Mouse (Mus musculus): ENCODE results near the gene Pagr1a. TPM values are rescaled to one million over a fixed set of nuclear protein-coding genes. Genes with fewer than 3 reads are reported as not detected.
A peak's percentile ranks its signal among the peaks of the same experiment; 100 is the strongest.

Pagr1a gene
- polyA plus RNA-seq, 1 experiment: 5.9 TPM

DNA sequence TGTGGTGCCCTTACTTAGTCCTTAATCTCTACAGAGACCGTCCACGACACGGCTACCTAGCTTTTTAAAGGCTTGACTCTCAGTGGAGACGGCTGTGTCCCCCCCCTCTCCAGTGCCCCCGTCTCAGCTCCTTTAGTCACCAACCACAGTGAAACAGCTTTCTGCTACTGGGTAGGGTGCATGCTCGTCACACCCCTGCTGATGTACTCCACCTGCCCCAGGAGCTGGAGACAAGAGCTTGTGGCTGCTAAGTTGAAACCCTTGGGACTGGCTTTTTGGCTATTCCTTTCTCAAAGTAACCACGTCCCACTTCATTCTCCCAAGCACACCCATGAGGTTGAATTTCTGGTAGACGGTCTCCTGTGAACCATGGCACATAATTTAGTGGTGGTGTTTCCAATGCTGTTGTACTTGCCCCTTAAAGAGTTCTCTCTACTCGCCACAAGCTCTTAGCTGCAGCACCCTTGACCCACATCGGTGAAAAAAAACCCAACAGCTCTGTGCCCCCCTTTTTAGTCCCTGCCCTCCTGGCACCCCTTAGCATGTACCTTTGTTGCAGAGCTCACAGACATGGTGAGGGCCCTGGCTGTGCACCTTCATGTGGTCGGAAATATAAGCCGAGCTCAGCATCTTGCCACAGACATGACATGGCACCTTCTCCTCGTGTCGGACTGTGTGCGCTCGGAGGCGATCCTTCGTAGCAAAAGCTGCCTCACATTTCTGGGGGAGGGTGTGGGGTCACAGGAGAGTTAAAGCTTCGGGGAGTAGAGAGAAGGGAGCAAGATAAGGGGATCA is 6.9 kb upstream of the Pagr1a start:
- no peak overlapping the region for H3K27ac ChIP-seq (replicated peaks; ENCODE audit: low read depth, low read length)
- H3K4me3 ChIP-seq (ENCODE audit: insufficient read depth, low read depth, low read length): no peak overlapping the region
- H3K4me1 ChIP-seq (ENCODE audit: control insufficient read depth, insufficient read depth, insufficient read length, low read length): peaks cover 5% of the 10 kb centered on the region

DNA sequence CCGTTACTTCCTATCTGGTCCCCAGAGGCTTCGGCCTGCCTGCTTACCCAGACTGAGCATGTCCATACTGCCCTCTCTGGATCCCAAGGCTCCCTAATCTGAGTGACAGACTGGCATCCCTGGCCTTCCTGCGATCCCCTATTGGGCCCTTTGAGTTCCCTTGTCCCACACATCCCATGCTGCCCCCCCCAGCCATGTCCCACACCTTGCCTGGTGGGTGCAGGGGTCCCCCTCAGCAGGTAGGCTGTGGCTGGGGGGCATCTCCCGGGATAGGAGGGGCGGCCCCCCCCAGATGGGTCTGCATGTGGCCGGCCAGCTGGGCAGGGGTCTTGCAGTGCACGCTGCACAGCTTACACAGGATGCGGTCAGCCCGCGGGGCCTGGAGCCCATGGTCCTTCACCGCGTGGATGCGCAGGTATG is 6.1 kb upstream of the Pagr1a start:
- no peak overlapping the region; the same call in 1 of the 2 replicates for H3K4me3 ChIP-seq (ENCODE audit: insufficient read depth, low read depth, low read length)

DNA sequence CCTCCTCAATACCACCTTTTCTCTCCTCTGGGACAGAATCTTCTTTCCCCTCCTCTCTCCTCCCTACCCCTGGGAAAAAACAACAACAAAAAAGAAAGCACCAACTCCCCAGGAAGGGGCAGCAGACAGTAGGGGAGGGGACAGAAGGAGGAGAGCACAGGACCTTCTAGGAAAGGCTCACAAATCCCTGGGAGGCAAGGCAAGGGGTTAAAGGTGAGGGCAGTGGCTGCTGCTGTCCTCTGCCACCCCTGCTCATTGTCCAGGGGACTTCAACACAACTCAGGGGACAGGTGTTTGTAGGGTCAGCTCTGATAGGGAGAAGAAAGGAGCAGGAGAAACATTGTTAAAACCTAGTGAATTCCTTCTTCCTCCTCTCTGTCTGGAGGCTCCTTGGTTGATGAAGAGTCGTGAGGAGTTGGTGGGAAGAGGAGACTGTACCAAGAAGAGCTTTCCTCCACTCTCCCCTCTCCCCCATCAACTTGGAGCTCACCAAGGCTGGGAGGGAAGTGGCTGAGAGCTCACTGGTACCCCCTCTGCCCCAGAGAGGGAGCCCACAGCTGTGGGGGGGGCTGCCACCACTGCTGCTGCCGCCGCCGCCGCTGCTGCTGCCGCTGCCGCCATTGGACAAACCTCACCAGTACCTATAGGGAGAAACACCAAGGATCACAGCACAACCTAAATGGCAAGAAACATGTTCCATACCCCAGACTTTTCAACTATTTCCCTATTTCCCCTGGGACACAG is 5.5 kb upstream of the Pagr1a start:
- Histone ChIP-seq H3K4me1 (ENCODE audit: control insufficient read depth, insufficient read depth, insufficient read length, low read length) (no peaks in the 10 kb centered on the region; the same call in none of the 2 replicates), H3K4me3 (ENCODE audit: insufficient read depth, low read depth, low read length) (no peak overlapping the region), H3K27ac (replicated peaks; ENCODE audit: low read depth, low read length) (no peak overlapping the region)

More for the DNA sequence above, 6.1 kb upstream of the Pagr1a start:
- peaks cover 5% of the 10 kb centered on the region for H3K4me1 ChIP-seq (ENCODE audit: control insufficient read depth, insufficient read depth, insufficient read length, low read length)
- no peak overlapping the region for H3K27ac ChIP-seq (replicated peaks; ENCODE audit: low read depth, low read length)

DNA sequence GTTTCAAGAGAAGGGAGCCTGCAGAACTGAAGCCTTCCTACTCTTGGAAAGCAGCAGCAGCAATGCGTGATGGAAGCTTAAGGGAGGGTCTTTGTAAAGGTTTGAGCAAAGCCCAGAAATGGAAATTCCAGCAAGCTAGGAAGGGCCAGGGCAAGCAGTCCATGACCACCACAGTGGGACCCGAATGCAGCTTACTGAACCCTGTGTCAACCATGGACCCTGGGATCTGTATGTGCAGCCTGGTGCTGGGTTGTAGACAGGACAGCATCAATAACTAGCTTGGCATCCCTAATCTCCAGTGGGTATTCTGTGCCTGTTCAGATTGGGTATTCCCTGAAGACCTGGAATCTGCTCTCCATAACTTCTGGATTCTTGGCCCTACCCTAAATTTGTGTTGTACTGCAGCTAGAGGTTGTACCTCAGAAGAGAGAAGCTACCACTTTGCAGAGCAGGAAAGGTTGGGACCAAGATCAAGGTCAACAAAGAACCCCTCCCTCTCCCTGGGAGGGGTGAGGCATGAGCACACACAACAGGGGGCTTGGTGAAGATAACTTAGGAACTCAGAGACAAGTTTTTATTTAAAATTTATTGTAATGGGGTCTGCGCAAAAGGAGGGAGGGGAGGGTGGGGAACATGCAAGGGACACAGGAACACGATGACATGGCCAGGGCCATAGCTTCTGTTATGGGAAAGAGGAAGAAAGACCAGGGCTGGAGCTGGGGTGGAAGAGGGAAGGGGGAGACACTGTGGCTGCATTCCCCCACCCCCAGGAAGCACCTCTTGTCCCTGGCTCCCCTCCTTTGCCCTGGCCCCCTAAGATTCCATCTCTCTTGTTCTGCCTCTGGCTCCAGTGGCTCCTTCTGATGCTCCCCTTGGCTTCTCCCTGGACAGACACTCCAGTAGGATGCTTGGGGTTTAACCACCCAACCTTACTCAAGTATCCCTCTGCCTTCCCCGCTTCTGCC is 4.7 kb upstream of the Pagr1a start:
- Histone ChIP-seq H3K27ac (replicated peaks; ENCODE audit: low read depth, low read length) (no peak overlapping the region), H3K4me1 (ENCODE audit: control insufficient read depth, insufficient read depth, insufficient read length, low read length) (no peaks in the 10 kb centered on the region; the same call in none of the 2 replicates), H3K4me3 (ENCODE audit: insufficient read depth, low read depth, low read length) (no peak overlapping the region)

DNA sequence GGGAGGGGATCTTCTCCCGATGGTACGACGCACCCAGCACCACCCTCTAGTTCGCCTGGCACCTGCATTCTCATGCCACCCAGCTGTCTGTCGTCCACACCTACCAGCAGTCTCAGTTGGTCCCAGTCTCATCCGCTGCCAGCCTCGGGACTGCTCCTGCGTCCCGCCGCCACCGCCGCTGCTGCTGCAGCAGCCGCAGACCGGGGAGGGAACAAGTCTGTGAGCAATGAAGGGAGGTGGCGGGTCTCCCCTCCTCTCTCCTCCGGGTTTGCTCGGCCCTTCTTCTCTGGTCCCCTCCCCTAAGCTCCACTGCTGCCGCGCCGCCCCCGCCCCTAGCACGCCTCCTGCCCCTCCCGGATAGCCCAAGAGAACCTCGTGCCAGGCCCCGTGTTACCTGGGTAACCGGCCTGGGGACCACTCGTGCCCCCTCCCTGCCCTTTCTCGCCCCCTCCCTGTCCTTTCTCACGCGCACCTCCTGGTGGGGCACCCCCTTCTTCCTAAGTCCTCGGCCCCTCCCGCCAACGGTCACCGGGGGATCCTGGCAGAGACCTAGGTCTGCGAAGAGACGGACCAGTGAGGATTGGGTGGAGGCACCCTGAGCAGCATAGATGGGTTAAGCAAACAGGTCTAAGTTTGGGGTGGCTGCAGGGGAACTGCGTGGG is 3.9 kb upstream of the Pagr1a start, which contains the start of the genes Gm42742 and Prrt2:
Gene Gm42742, minus strand, starts transcription at position 197 of the 662 bp plus-strand sequence.
Gene Prrt2, minus strand, starts transcription at position 311 of the 662 bp plus-strand sequence.
- Histone ChIP-seq H3K4me3 (ENCODE audit: insufficient read depth, low read depth, low read length) (peak within 1 kb of the TSS; percentile 39), H3K27ac (replicated peaks; ENCODE audit: low read depth, low read length) (no peak within 1 kb of the TSS), H3K4me1 (ENCODE audit: control insufficient read depth, insufficient read depth, insufficient read length, low read length) (peaks cover under 1% of the 10 kb centered on the region)

DNA sequence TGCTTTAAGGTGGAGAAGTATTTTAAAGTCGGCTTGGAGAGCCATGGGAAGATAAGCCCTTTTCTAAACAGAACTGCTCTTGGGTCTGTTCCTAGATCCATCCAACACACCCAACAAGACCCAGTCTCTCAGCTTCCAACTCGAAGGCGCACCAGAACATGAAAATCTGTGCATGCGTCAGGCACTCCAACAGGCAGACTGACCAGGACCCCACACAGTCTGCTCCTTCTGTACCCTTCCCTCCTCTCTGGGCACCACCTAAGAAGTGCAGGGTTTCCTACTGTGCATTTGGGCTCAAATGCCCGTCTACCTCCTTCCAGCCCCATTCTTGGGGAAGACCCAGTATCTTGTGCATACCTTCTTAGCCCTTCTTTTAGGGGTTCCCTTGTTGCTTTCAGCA is 3.3 kb upstream of the Pagr1a start:
- peaks cover 6% of the 10 kb centered on the region for H3K4me1 ChIP-seq (ENCODE audit: control insufficient read depth, insufficient read depth, insufficient read length, low read length)
- peak overlapping the region; percentile 39 for H3K4me3 ChIP-seq (ENCODE audit: insufficient read depth, low read depth, low read length)
- H3K27ac ChIP-seq (replicated peaks; ENCODE audit: low read depth, low read length): no peak overlapping the region

DNA sequence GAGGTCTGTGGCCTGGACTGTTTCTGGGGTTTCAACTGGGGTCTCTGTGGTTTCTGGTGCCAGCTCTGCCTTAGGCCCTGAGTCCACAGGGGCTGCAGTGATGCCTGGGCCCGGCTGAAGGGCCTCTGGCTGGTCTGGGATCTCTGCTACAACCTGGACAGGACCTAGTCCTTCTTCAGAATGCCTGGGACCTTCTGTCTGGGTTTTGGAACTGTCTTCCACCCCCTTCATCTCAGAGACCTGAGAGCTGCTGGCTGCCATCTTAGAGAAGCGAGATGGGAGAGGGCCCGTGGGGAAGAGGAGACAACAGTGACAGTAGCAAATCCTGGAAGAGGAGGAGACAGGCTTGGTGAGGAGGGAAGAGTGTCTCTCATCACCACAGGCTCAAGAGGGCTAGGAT is 2.9 kb upstream of the Pagr1a start:
- Histone ChIP-seq H3K4me3 (ENCODE audit: insufficient read depth, low read depth, low read length) (peak overlapping the region; percentile 39), H3K4me1 (ENCODE audit: control insufficient read depth, insufficient read depth, insufficient read length, low read length) (peaks cover 8% of the 10 kb centered on the region), H3K27ac (replicated peaks; ENCODE audit: low read depth, low read length) (no peak overlapping the region)

DNA sequence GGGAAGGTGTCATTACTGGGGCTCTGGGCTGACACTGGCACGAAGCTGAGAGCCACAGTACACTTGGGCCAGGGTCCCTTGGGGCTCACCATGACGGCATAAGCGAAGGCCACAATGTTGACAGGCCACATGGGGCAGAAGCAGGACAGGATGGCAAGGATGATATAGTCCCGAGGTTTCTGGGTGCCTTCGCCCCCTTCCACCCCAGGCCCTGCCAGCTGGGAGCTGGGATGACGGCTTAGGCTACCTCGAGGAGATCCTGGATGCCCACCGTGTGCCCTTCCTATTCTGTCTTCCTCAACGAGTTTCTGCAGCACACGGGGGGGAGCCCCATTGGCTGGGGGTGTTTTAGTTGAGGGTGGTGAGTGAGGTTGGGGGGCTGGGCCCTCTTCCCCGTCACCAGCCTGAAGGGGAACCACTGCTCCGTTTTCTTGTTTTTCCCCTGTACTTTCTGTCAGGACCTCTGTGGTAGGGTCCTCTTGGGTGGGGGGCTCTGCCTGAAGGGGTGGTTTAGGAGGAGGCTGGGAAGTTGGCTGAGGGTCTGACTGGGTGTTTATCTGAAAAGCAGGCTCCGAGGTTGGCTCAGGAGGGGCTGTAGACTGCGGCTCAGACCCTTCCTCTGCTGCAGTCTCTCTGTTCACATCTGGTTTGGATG is 2.3 kb upstream of the Pagr1a start:
- Histone ChIP-seq H3K4me3 (ENCODE audit: insufficient read depth, low read depth, low read length) (peak overlapping the region; percentile 39; the same call in 1 of the 2 replicates), H3K27ac (replicated peaks; ENCODE audit: low read depth, low read length) (no peak overlapping the region), H3K4me1 (ENCODE audit: control insufficient read depth, insufficient read depth, insufficient read length, low read length) (peaks cover 9% of the 10 kb centered on the region)

DNA sequence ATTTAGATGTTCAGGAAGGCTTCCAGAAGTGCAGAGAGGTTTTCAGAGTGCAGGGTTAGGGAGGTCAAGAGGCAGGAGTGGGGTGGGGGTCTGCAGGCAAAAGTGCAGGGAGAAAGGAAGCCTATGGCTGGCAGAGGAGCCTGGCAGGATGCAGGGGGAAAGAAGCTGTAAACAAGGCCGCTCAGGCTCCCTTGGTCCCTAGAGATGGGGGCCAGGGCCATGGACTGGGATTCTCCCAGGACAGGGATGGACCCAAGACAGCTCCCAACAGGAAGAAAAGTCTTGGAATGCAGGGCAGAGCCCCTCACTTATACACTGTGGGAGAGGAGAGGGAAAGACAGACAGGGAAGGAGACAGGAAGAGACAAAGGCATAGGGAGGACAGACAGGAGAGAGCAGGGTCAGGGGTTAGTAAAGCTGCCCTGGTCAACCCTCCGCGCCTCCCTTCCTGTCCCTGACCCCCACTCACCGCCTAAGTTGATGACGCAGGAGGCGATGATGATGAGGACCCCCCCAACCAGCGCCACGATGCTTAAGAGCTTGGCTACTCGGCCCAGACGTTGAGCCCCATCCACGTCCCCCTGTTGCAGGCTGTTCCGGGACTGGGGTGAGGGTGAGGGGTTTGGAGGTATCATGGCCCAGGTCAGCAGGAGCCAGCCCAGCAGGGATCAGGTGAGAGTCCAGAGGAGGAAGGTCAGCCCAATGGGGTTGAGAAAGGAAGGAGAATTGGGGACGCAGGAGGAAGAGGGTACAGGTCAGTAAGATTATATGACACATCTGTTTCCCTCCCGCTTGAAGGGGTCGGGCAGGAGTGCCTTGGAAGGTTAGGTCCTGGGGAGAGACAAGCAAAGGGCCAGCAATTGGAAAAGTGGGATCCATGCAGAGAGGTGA is 1.5 kb upstream of the Pagr1a start:
- peak overlapping the region; percentile 6; the same call in 1 of the 2 replicates for H3K4me3 ChIP-seq (ENCODE audit: insufficient read depth, low read depth, low read length)
- H3K27ac ChIP-seq (replicated peaks; ENCODE audit: low read depth, low read length): peak overlapping the region; percentile 45; the same call in 1 of the 2 replicates
- peaks cover 9% of the 10 kb centered on the region for H3K4me1 ChIP-seq (ENCODE audit: control insufficient read depth, insufficient read depth, insufficient read length, low read length)

DNA sequence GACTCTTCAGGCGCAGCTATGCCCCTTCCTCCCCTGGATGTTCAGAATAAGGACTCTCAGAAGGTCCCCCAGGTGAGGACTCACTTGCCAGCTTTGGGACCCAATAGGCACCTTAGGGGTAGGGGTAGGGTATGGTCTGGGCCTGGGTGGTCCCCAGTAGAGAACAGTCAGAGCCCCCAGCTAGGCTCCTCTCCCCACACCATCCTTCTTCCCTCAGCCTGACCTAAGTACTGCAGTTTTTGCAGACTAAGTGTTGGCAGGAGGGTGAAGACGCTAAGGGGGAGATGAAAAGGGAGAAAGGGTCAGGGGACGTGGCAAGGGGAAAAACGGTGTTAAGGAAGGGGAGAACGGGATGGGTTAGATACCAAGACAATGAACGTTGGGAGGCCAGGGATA is 796 bp upstream of the Pagr1a start:
- 0 out of 2 replicates have a peak overlapping the region, but pooled peaks have one; percentile 23 for H3K27ac ChIP-seq (replicated peaks; ENCODE audit: low read depth, low read length)
- peaks cover 15% of the 10 kb centered on the region for H3K4me1 ChIP-seq (ENCODE audit: control insufficient read depth, insufficient read depth, insufficient read length, low read length)
- no peak overlapping the region for H3K4me3 ChIP-seq (ENCODE audit: insufficient read depth, low read depth, low read length)

DNA sequence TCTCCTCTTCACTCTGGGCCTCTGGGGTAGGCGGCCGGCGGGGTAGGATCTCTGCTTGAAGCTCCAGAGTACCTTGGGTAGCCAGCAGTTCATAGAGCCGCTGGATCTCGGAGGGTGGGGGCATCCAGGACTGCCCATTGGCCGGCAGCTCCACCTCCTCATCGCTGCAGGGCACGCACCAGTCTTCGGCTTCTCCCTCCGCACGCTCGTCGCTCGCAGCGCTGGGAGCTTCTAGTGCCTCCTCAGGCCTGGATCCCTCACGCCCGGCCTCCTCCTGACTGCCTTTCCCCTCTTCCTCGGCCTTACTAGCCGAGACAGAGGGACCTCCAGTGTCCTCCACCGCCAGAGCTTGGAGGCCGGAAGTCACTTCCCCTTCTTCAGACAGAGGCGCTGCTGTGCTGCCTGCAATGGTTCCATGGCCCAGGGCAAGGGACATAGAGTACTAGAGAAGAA is 640 bp downstream of the Pagr1a start:
- peaks cover 17% of the 10 kb centered on the region for H3K4me1 ChIP-seq (ENCODE audit: control insufficient read depth, insufficient read depth, insufficient read length, low read length)
- peak overlapping the region; percentile 93 for H3K27ac ChIP-seq (replicated peaks; ENCODE audit: low read depth, low read length)
- H3K4me3 ChIP-seq (ENCODE audit: insufficient read depth, low read depth, low read length): peak overlapping the region; percentile 83

DNA sequence TGATC is 869 bp downstream of the Pagr1a start, which contains the start of gene Pagr1b:
Gene Pagr1b, minus strand, starts transcription at position 4 of the 5 bp plus-strand sequence.
- peaks cover 17% of the 10 kb centered on the region for H3K4me1 ChIP-seq (ENCODE audit: control insufficient read depth, insufficient read depth, insufficient read length, low read length)
- H3K4me3 ChIP-seq (ENCODE audit: insufficient read depth, low read depth, low read length): peak within 1 kb of the TSS; percentile 83
- peak within 1 kb of the TSS; percentile 93 for H3K27ac ChIP-seq (replicated peaks; ENCODE audit: low read depth, low read length)

DNA sequence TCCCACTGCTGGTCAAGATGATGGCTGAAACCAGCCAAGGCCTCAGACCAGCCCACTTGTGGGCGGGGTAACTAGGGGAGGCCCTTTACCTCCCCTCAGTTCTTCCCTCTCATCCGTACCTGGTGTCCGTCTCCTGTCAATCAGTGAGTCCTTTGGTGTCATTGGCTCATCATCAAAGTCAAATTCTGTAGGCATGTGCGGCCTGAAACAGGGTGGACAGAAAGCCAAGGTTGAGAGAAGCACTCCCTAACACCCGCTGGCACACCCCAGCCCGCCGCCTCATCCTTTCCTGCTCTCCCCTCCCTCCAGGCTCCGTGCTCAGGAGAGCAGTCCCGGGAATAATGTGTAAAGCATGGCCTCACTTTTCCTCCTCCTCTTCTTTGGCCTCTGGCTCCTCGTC is 1.1 kb downstream of the Pagr1a start:
- peak overlapping the region; percentile 93 for H3K27ac ChIP-seq (replicated peaks; ENCODE audit: low read depth, low read length)
- H3K4me3 ChIP-seq (ENCODE audit: insufficient read depth, low read depth, low read length): peak overlapping the region; percentile 83
- H3K4me1 ChIP-seq (ENCODE audit: control insufficient read depth, insufficient read depth, insufficient read length, low read length): peaks cover 17% of the 10 kb centered on the region
